Mouse (Mus musculus): ENCODE data around the gene Hdhd3.

DNA sequence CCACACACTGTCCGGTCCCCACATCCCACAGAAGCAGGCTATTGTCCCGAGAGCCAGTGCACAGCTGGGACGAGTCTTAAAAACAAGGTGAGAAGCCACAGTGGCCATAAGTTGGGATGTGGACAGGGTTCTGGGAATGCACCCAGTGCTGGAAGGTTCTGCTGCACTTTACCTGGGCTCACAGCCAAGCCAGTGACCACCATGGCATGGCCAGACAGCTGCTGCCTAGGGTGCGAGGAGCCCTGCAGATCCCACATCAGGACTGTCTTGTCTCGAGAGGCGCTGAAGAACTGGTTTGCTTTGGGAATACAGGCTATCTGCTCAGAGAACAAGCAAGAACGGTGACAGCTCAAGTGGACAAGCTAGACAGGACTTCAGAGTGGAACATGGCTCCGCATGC, 42.9 kb downstream of the Hdhd3 start:
- no peak for TF ChIP-seq POLR2AphosphoS2 (IDR thresholded peaks at IDR 0.05; ENCODE audit: insufficient read length, low read depth)
- no peak for TF ChIP-seq POLR2A (IDR thresholded peaks at IDR 0.05; ENCODE audit: insufficient read length, low read depth)

Measured in myocyte (in vitro differentiated cells).